Mouse (Mus musculus) megakaryocyte-erythroid progenitor cell, adult 5-6 weeks (primary cell): ENCODE results near the gene Phf10. TPM values are rescaled to one million over a fixed set of nuclear protein-coding genes. Genes with fewer than 3 reads are reported as not detected.
"Not testable (repeated sequence)": the region's sequence is repeated elsewhere in the genome, so short reads cannot be mapped to it uniquely, and the experiment has no call there.

Experiments used
- ATAC-seq: replicated peaks from 2 replicates; pipeline ENCODE4 v1.8.0; 2016; ENCODE audit warnings: mild to moderate bottlenecking, inconsistent platforms; ENCODE audit not compliant: severe bottlenecking, poor library complexity, low FRiP score, low TSS enrichment
- total RNA-seq, 2 experiments: library from RNA; stranded (forward) in 1 of 2; stranded (reverse) in 1 of 2; fragments of 200-1000, 215-1000 nt in 1 of 2; fragments of >200 nt in 1 of 2; fragmentation: Nextera tagmentation in 1 of 2; gene quantifications; 2 replicates each; pipeline ENCODE4 v1.2.3; 2014 to 2017

The Phf10 gene
- 281 and 343 TPM in 2 replicates for total RNA-seq (2014; fragmentation: Nextera tagmentation)
- 157 and 214 TPM in 2 replicates for total RNA-seq (2017)

GRCm38 (mm10) chr17:14960951-14961556, at the start of gene Phf10:
Phf10 (minus strand) TSS chr17:14961273.
- not testable (repeated sequence) for ATAC-seq

- peak; percentile 92 for ATAC-seq
Measured at GRCm38 (mm10) chr17:15009706-15010413, 48.8 kb upstream of the Phf10 start, which contains the start of gene Gm3435. Gm3435 (plus strand) TSS chr17:15010176.

- peak; percentile 75 for ATAC-seq
Measured at GRCm38 (mm10) chr17:15009088-15009487, 48.0 kb upstream of the Phf10 start.

GRCm38 (mm10) chr17:15000047-15000446, 39.0 kb upstream of the Phf10 start:
- ATAC-seq: peak; percentile 81

GRCm38 (mm10) chr17:14994140-14994539, 33.1 kb upstream of the Phf10 start:
- peak; percentile 60 for ATAC-seq

GRCm38 (mm10) chr17:14993139-14993832, 32.2 kb upstream of the Phf10 start:
- ATAC-seq: peak; percentile 35

GRCm38 (mm10) chr17:14992522-14993138, 31.6 kb upstream of the Phf10 start:
- not testable (repeated sequence) for ATAC-seq

GRCm38 (mm10) chr17:14990116-14990702, 29.1 kb upstream of the Phf10 start:
- not testable (repeated sequence) for ATAC-seq

- ATAC-seq: peak; percentile 93
Measured at GRCm38 (mm10) chr17:14978362-14979038, 17.4 kb upstream of the Phf10 start, which contains the start of the genes 9030025P20Rik and Gm3417. 9030025P20Rik (plus strand) TSS chr17:14978468. Gm3417 (minus strand) TSS chr17:14978790.

GRCm38 (mm10) chr17:14977718-14978361, 16.8 kb upstream of the Phf10 start:
- peak; percentile 81 for ATAC-seq

GRCm38 (mm10) chr17:14968373-14968913, 7.4 kb upstream of the Phf10 start:
- peak; percentile 82 for ATAC-seq

- ATAC-seq: peak; percentile 31
Measured at GRCm38 (mm10) chr17:14961557-14962154, 583 bp upstream of the Phf10 start.

- no peak for ATAC-seq
Measured at GRCm38 (mm10) chr17:14960520-14960919, 553 bp downstream of the Phf10 start.

- ATAC-seq: peak; percentile 31; the same call in 1 of the 2 replicates
Measured at GRCm38 (mm10) chr17:14959979-14960378, 1.1 kb downstream of the Phf10 start.

GRCm38 (mm10) chr17:14958686-14959327, 2.3 kb downstream of the Phf10 start:
- 0 out of 2 replicates have a peak, but pooled peaks have one; percentile 21 for ATAC-seq

- ATAC-seq: peak; percentile 77
Measured at GRCm38 (mm10) chr17:14953452-14953851, 7.6 kb downstream of the Phf10 start.
